Mouse (Mus musculus): ENCODE results near the gene Snx4. TPM values are rescaled to one million over a fixed set of nuclear protein-coding genes. Genes with fewer than 3 reads are reported as not detected.

Gene Snx4
- polyA plus RNA-seq, 1 experiment from 2014 or later, result 82.8 TPM

- 0 out of 2 replicates have a peak overlapping the region, but pooled peaks have one; percentile 3 for H3K27ac ChIP-seq
- no peaks in the 10 kb centered on the region for H3K4me1 ChIP-seq
- no peak overlapping the region for H3K4me2 ChIP-seq
- no peaks in the 10 kb centered on the region for H3K27me3 ChIP-seq
- no peaks in the 10 kb centered on the region for H3K9me3 ChIP-seq (replicated peaks)
- 53% methylated on average over 12 of the region's 12 CpGs for WGBS
- H3K36me3 ChIP-seq, result no peaks in the 10 kb centered on the region
- H3K9ac ChIP-seq, result no peak overlapping the region
- no peak for ATAC-seq (replicated peaks; ENCODE audit: low FRiP score)
- no peak overlapping the region for H3K4me3 ChIP-seq (replicated peaks)
Observed at GRCm38 (mm10) chr16:33325704-33326455, 74.6 kb downstream of the Snx4 start.

- H3K36me3 ChIP-seq, result no peaks in the 10 kb centered on the region
- WGBS, result 78% methylated on average over 9 of the region's 9 CpGs
- no peak overlapping the region for H3K4me2 ChIP-seq
- no peak for ATAC-seq (replicated peaks; ENCODE audit: low FRiP score)
- H3K4me1 ChIP-seq, result no peaks in the 10 kb centered on the region
- no peaks in the 10 kb centered on the region for H3K9me3 ChIP-seq (replicated peaks)
- H3K27me3 ChIP-seq, result no peaks in the 10 kb centered on the region
- no peak overlapping the region for H3K9ac ChIP-seq
- no peak overlapping the region for H3K4me3 ChIP-seq (replicated peaks)
- H3K27ac ChIP-seq, result 0 out of 2 replicates have a peak overlapping the region, but pooled peaks have one; percentile 3
Observed at GRCm38 (mm10) chr16:33326589-33326988, 75.3 kb downstream of the Snx4 start.

GRCm38 (mm10) chr16:33327101-33327500, 75.9 kb downstream of the Snx4 start:
- Histone ChIP-seq H3K4me3 (replicated peaks) (no peak overlapping the region), H3K36me3 (no peaks in the 10 kb centered on the region), H3K4me1 (no peaks in the 10 kb centered on the region), H3K4me2 (no peak overlapping the region), H3K9me3 (replicated peaks) (no peaks in the 10 kb centered on the region), H3K9ac (no peak overlapping the region), H3K27me3 (no peaks in the 10 kb centered on the region), H3K27ac (no peak overlapping the region)
- 84% methylated on average over 9 of the region's 9 CpGs for whole genome bisulfite sequencing
- ATAC-seq (replicated peaks; ENCODE audit: low FRiP score), result no peak

- no peak overlapping the region for H3K27ac ChIP-seq
- WGBS, result 74% methylated on average over 14 of the region's 14 CpGs
- no peaks in the 10 kb centered on the region for H3K9me3 ChIP-seq (replicated peaks)
- H3K36me3 ChIP-seq, result no peaks in the 10 kb centered on the region
- peaks cover 11% of the 10 kb centered on the region for H3K4me1 ChIP-seq
- no peaks in the 10 kb centered on the region for H3K27me3 ChIP-seq
- H3K4me3 ChIP-seq (replicated peaks), result no peak overlapping the region
- no peak overlapping the region for H3K4me2 ChIP-seq
- ATAC-seq (replicated peaks; ENCODE audit: low FRiP score), result no peak
- no peak overlapping the region for H3K9ac ChIP-seq
Observed at GRCm38 (mm10) chr16:33333015-33333414, 81.8 kb downstream of the Snx4 start.

GRCm38 (mm10) chr16:33337177-33337576, 85.9 kb downstream of the Snx4 start:
- H3K9me3 ChIP-seq (replicated peaks), result no peaks in the 10 kb centered on the region
- ATAC-seq (replicated peaks; ENCODE audit: low FRiP score), result no peak
- H3K9ac ChIP-seq, result no peak overlapping the region
- no peak overlapping the region for H3K4me3 ChIP-seq (replicated peaks)
- H3K27ac ChIP-seq, result no peak overlapping the region
- peaks cover 19% of the 10 kb centered on the region for H3K4me1 ChIP-seq
- H3K4me2 ChIP-seq, result peak overlapping the region; percentile 38
- H3K36me3 ChIP-seq, result no peaks in the 10 kb centered on the region
- no peaks in the 10 kb centered on the region for H3K27me3 ChIP-seq
- WGBS, result 15% methylated on average over 8 of the region's 8 CpGs

- no peak for ATAC-seq (replicated peaks; ENCODE audit: low FRiP score)
- H3K4me2 ChIP-seq, result peak overlapping the region; percentile 38
- WGBS, result 71% methylated on average over 10 of the region's 10 CpGs
- H3K4me1 ChIP-seq, result peaks cover 19% of the 10 kb centered on the region
- H3K9ac ChIP-seq, result no peak overlapping the region
- H3K36me3 ChIP-seq, result no peaks in the 10 kb centered on the region
- no peak overlapping the region for H3K27ac ChIP-seq
- H3K4me3 ChIP-seq (replicated peaks), result no peak overlapping the region
- no peaks in the 10 kb centered on the region for H3K27me3 ChIP-seq
- no peaks in the 10 kb centered on the region for H3K9me3 ChIP-seq (replicated peaks)
Observed at GRCm38 (mm10) chr16:33337681-33338080, 86.4 kb downstream of the Snx4 start.

GRCm38 (mm10) chr16:33338492-33338891, 87.2 kb downstream of the Snx4 start:
- H3K27ac ChIP-seq, result 0 out of 2 replicates have a peak overlapping the region, but pooled peaks have one; percentile 13
- peaks cover 19% of the 10 kb centered on the region for H3K4me1 ChIP-seq
- H3K9ac ChIP-seq, result no peak overlapping the region
- no peak overlapping the region for H3K4me2 ChIP-seq
- no peak for ATAC-seq (replicated peaks; ENCODE audit: low FRiP score)
- WGBS, result 35% methylated on average over 4 of the region's 4 CpGs
- H3K27me3 ChIP-seq, result no peaks in the 10 kb centered on the region
- H3K36me3 ChIP-seq, result no peaks in the 10 kb centered on the region
- no peak overlapping the region for H3K4me3 ChIP-seq (replicated peaks)
- no peaks in the 10 kb centered on the region for H3K9me3 ChIP-seq (replicated peaks)

GRCm38 (mm10) chr16:33339476-33339875, 88.2 kb downstream of the Snx4 start:
- Histone ChIP-seq H3K27ac (no peak overlapping the region), H3K9me3 (replicated peaks) (no peaks in the 10 kb centered on the region), H3K4me2 (no peak overlapping the region), H3K4me3 (replicated peaks) (no peak overlapping the region), H3K9ac (no peak overlapping the region), H3K4me1 (peaks cover 24% of the 10 kb centered on the region), H3K27me3 (no peaks in the 10 kb centered on the region), H3K36me3 (no peaks in the 10 kb centered on the region)
- WGBS, result 71% methylated on average over 2 of the region's 2 CpGs
- ATAC-seq (replicated peaks; ENCODE audit: low FRiP score), result no peak

GRCm38 (mm10) chr16:33342356-33342755, 91.1 kb downstream of the Snx4 start:
- no peaks in the 10 kb centered on the region for H3K36me3 ChIP-seq
- H3K27ac ChIP-seq, result no peak overlapping the region
- no peak overlapping the region for H3K9ac ChIP-seq
- no peaks in the 10 kb centered on the region for H3K9me3 ChIP-seq (replicated peaks)
- ATAC-seq (replicated peaks; ENCODE audit: low FRiP score), result no peak
- H3K4me2 ChIP-seq, result no peak overlapping the region
- H3K4me3 ChIP-seq (replicated peaks), result no peak overlapping the region
- 56% methylated on average over 1 of the region's 1 CpGs for WGBS
- H3K4me1 ChIP-seq, result peaks cover 27% of the 10 kb centered on the region
- no peaks in the 10 kb centered on the region for H3K27me3 ChIP-seq

GRCm38 (mm10) chr16:33343106-33343505, 91.9 kb downstream of the Snx4 start:
- H3K27me3 ChIP-seq, result no peaks in the 10 kb centered on the region
- no peaks in the 10 kb centered on the region for H3K9me3 ChIP-seq (replicated peaks)
- H3K27ac ChIP-seq, result no peak overlapping the region
- no peak overlapping the region for H3K4me3 ChIP-seq (replicated peaks)
- H3K36me3 ChIP-seq, result no peaks in the 10 kb centered on the region
- H3K4me2 ChIP-seq, result no peak overlapping the region
- 74% methylated on average over 5 of the region's 5 CpGs for WGBS
- H3K4me1 ChIP-seq, result peaks cover 22% of the 10 kb centered on the region
- ATAC-seq (replicated peaks; ENCODE audit: low FRiP score), result no peak
- H3K9ac ChIP-seq, result no peak overlapping the region

- Histone ChIP-seq H3K27ac (no peak overlapping the region), H3K27me3 (no peaks in the 10 kb centered on the region), H3K4me3 (replicated peaks) (no peak overlapping the region), H3K36me3 (no peaks in the 10 kb centered on the region), H3K9me3 (replicated peaks) (no peaks in the 10 kb centered on the region), H3K4me2 (no peak overlapping the region), H3K4me1 (peaks cover 22% of the 10 kb centered on the region), H3K9ac (no peak overlapping the region)
- 78% methylated on average over 7 of the region's 7 CpGs for WGBS
- ATAC-seq (replicated peaks; ENCODE audit: low FRiP score), result no peak
Observed at GRCm38 (mm10) chr16:33343601-33344000, 92.4 kb downstream of the Snx4 start.

GRCm38 (mm10) chr16:33344379-33344778, 93.1 kb downstream of the Snx4 start:
- Histone ChIP-seq H3K27ac (no peak overlapping the region), H3K27me3 (no peaks in the 10 kb centered on the region), H3K4me3 (replicated peaks) (no peak overlapping the region), H3K36me3 (no peaks in the 10 kb centered on the region), H3K4me2 (no peak overlapping the region), H3K4me1 (peaks cover 21% of the 10 kb centered on the region), H3K9me3 (replicated peaks) (no peaks in the 10 kb centered on the region), H3K9ac (no peak overlapping the region)
- 60% methylated on average over 9 of the region's 9 CpGs for WGBS
- no peak for ATAC-seq (replicated peaks; ENCODE audit: low FRiP score)

- Histone ChIP-seq H3K36me3 (no peaks in the 10 kb centered on the region), H3K4me3 (replicated peaks) (no peak overlapping the region), H3K27me3 (no peaks in the 10 kb centered on the region), H3K9me3 (replicated peaks) (no peaks in the 10 kb centered on the region), H3K4me2 (no peak overlapping the region), H3K4me1 (peaks cover 16% of the 10 kb centered on the region), H3K9ac (no peak overlapping the region), H3K27ac (no peak overlapping the region)
- no peak for ATAC-seq (replicated peaks; ENCODE audit: low FRiP score)
- 79% methylated on average over 4 of the region's 4 CpGs for WGBS
Observed at GRCm38 (mm10) chr16:33344875-33345274, 93.6 kb downstream of the Snx4 start.

Measured in kidney, embryonic 15.5 days (tissue).